Mouse (Mus musculus) liver, postnatal 0 days (tissue): ENCODE results near the gene Phactr2.

Source experiments
- CTCF ChIP-seq: sonication (generic); IDR thresholded peaks from 2 replicates; pipeline ENCODE4 v1.5.1; 2016; ENCODE audit warnings: antibody characterized with exemption, low read depth
- EP300 ChIP-seq: IDR thresholded peaks from 2 replicates; pipeline ENCODE4 v1.6.1; 2016; ENCODE audit warnings: antibody characterized with exemption, low read depth, mild to moderate bottlenecking

DNA sequence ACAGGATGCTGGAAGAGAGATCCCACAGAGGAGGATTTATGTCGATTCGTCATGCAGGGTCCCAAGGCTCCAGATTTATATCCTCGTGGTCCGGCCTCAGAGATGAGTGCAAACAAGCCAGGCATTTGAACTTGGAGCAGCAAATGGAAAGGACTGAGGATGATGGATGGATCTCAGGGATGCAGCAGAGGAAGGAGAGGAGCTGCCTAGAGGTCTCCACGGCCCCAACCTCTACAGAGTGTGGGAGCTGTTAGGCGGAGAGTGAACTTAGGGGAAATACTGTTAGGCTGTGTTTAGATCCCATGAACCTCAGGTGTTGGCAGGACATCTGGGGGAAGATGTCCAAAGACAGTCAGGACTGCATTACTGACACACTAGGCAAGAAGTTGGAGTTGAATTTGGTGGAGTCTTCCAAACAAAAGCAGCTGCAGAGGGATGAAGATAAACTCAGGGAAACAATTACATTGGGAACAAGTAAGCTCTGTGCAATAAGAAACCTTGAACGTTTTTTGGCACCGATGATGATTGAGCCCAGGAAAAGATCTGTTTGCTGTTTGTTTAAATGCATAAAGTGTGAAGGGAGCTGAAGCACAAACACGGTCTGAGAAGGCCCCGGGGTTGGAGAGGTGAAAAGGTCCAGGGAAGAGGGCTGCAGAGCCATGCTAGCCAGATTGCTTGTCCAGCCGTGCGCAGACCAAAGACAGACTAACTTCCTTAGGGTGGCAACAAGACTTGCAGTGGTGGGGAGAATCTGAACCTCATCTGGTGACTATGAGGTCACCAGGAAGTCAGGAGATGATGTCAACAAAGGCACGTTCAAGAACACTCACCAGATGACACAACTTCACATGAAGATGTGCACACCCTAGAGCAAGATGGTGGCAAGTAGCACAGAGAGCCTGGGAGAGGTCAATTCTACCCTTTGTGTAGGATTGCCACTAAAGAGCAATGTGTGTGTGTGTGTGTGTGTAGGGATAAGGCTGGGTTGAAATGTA, 170.6 kb downstream of the Phactr2 start:
- no peak for TF ChIP-seq CTCF
- no peak for TF ChIP-seq EP300
